Mouse (Mus musculus) Muller cell, postnatal 12 days (primary cell): Measurements from ENCODE around the gene Lypd6b.

ENCODE experiments used
- DNase-seq: peaks from one replicate; pipeline ENCODE4 v3.0.0-alpha.2; 2015; ENCODE audit errors: inconsistent ontology term

The Lypd6b gene

DNA sequence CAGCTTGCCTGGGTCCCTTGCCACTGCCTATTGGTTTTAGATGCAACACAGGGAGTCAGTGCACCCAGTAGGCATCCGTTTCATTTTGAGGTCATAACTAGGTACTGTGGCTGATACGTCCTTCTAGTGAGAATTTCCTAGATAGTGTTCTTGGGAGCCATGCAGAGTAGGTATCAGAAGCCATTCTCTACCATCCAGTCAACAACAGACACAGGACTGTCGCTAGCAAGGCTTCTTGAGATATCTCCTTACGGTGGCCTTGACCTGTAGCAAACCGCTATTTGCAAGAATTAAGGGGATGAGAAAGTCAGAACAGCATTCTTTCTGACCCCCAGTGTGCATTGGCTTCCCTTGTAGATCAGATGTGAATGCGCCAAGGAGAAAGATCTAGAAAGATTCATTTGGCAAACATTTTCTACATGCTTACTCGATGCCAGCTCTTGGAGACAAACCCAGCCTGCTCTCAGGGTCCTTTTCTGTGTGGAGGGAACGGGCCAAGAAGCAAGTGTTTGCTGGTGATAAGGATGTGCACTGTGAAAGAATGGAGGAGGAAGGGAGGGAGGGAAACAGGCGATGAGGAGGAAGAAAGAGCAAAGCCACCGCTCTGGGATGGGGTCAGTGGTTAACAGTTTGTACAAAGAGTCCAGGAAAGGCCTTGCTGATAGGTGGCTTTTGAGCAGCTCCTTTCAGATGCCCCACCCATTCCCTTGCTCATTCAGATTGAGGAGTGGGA is 82.5 kb downstream of the Lypd6b start:
- DNase-seq = no peak

- DNase-seq = no peak
Observed at GRCm38 (mm10) chr2:49871012-49871411, 83.5 kb downstream of the Lypd6b start.

- DNase-seq = no peak
Observed at GRCm38 (mm10) chr2:49880507-49880906, 93.0 kb downstream of the Lypd6b start.

DNA sequence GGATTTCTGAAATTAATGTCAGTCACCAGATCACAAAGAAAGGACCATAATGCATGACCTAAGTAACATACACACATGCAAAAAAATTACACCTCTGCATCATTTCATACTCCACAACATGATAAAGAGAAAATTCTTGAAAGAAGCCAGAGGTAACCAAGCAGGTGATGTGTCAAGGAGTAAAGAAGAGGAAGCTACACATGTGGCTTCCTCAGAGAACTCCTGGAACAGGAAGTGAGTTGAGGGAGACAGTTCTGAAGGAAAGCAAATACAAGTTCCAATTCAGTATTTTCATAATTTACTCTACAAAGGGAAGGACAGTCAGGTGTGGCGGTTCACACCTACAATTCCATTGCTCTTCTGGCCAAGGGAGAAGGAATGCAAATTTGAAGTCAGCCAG is 93.5 kb downstream of the Lypd6b start:
- no peak for DNase-seq

- DNase-seq = peak; percentile 81
Observed at GRCm38 (mm10) chr2:49882461-49882860, 95.0 kb downstream of the Lypd6b start.

- DNase-seq = no peak
Observed at GRCm38 (mm10) chr2:49883990-49884389, 96.5 kb downstream of the Lypd6b start.

DNA sequence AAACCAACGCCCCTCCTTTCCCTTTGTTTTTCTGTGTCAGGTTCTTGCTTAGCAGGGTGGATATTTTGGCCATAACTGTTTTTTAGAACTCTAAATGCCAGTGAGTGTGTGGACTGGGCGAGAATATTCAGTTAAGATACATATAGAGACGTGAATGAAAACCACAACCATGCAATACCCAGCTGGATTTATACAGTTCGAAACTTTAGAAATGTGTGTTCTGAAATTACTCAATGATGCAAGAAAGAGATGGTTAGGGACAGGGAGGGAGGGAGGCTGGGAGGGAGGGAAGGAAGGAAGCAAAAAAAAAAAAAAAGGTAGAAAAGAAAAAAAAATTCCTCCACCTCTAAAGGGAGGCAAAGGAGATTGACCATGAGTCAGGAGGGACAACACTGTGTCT is 98.7 kb downstream of the Lypd6b start:
- DNase-seq = no peak

- DNase-seq = no peak
Observed at GRCm38 (mm10) chr2:49888346-49888745, 100.9 kb downstream of the Lypd6b start.

DNA sequence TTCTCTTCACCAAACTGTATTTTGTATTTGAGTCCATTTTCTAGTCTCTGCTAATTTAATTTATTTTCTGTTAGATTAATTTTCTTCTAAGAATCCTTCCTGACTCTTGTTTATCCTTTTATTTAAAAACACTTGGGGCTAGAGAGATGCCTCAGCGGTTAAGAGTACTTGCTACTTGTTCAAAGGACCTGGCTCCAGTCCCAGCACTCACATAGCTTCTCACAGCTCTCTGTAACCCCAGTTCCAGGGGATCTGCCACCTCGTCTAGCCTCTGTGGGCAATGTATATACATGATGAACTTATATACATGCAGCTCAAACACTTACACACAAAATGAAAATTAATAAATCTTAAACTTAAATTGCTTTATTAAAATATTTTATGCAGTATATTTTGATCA is 103.2 kb downstream of the Lypd6b start:
- no peak for DNase-seq

DNA sequence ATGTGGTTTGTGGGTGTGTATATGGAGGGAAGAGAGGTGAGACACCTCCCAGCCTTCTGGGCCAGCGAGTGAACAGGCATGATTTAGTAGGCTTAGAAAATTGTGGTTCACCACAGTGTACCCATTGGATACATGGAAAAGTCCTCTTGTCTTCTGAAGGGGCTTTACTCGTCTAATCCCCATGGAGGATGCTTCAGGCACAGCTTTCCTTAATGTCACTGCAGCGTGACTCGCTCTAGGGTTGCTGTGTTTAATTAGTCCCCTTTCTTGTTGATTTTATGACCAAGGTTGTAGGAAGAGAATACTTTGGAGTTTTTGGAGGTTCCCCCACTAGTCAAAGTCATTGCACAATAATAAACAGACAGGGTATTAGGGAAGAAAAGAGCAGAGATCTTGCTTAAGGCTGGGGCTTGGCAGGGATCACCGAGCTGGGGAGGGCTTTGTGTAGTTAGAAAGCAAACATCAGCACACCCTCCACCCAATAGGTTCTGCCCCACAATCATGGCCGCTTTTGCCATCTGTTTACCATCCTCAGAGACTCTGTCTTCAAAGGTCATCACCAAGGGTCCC is 122.4 kb downstream of the Lypd6b start:
- no peak for DNase-seq

DNA sequence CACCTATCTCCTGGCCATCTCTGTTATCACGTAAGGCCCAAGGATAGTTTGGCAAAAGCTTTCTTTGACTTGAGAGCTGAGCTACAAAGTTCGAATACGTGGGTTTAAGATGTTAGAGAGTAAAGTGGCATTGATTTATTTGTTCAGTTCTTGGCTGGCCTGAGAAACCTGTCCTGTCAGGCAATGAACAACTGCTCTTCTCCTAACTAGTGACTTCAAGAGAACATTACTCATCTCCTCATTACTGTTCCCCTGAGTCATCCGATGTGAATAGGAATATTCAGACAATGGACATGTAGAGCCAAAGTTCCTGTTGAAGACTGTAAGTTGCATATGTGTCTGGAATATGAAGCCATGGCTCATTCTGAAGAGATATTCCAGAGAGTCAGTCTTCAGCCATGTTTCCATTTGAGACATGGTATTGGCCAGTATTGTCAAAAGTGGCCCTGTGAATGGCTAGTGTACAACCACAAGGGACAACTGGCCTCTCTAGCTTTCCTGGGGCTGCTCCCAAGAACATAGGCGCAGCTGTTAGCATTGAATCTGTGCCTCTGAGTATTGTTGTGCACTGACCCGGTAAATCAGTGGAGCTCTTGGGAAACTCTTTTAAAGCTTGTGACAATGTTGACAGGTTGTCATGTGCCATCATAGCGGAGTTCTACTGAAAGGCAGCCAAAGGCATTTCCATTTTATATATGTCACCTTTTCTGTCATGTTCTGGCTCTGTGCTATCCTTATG is 124.0 kb downstream of the Lypd6b start:
- DNase-seq = peak; percentile 83

DNA sequence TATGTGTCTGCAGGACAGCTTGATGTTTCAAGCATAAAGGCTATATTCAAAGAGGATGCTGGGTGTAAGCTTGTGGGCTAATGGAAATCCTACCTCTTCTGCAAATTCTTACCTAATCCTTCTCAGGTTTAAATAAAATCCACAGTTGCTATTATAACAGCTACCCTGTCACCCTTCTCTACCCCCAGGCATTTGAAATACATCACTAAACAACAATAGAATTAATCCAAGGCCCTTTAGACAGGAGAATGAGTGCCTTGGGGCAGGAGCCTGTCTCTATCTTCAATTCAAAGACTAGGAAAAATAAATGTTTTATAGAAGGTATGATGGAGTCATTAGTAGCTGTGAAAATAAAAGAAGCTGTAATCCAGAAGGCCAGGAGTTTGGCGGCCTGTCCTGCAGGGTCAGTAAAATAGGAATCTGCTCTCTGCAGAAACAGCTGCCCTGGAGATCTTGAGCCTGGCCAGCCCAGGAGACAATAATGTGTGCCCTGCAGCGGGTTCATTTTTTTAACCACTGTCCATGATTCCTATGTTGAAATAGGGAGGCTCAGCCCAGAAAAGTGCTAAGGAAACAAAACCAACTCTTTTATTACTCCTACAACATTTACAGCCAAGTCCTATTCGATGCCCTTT is 124.9 kb downstream of the Lypd6b start:
- no peak for DNase-seq

DNA sequence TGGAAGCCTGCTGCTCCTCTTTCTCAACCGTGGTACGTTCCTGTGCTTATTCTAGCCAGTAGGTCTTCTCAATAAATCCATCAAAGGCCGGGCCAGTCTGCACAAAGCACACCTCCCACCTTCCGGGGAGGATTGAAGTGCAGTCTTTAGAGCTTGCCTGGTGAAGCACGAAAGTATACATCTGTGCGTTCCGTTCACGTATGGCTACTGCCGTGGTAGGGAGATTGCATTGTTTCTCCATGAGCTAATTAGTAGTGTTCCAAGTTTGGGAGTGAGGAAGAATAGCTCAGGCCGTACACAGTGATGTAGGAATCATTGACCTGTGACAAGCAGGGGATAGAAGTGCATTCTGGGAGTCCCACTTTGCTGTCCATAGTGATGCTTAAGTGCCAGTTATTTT is 130.0 kb downstream of the Lypd6b start:
- no peak for DNase-seq

GRCm38 (mm10) chr2:49918132-49918531 is 130.6 kb downstream of the Lypd6b start:
- no peak for DNase-seq

- DNase-seq = no peak
Observed at GRCm38 (mm10) chr2:49918692-49919091, 131.2 kb downstream of the Lypd6b start.

- no peak for DNase-seq
Observed at GRCm38 (mm10) chr2:49921948-49922347, 134.5 kb downstream of the Lypd6b start.

DNA sequence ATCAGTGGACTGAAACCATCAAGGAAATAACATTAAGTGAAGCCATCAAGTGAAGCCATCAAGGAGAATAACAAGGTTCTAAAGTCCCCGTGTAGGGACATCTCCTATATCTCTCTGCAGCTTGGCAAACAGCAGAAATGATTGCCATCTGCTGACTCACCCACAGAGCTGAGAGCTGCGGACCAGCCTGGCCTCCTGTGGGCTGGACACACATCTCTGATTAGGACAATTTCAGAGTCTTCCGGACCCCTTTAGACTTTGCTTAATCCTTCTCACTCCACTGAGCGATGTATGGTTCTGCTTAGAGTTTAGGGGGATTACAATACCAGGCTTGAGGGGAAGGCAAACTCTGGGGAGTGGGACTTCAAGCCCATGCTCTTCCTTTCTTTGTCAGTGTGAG is 135.3 kb downstream of the Lypd6b start:
- DNase-seq = no peak

- no peak for DNase-seq
Observed at GRCm38 (mm10) chr2:49926186-49926585, 138.7 kb downstream of the Lypd6b start.

DNA sequence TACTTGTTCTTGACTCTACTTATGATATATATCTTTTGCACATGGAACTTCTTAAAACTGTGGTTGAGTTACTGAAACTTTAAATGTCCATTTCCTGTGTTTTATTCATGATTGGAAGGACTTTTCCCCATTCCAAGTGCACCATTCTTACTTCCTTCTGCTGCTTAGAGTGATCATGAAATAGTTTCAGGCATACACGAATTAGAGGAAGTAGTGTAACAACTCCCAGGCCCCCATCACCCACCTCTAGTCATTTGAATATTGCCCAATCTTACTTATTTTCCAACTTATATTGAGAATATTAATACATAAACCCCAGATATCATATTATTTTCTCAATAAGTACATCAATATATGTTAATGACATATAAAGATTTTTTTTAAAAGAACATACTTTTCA is 139.9 kb downstream of the Lypd6b start:
- DNase-seq = no peak

DNA sequence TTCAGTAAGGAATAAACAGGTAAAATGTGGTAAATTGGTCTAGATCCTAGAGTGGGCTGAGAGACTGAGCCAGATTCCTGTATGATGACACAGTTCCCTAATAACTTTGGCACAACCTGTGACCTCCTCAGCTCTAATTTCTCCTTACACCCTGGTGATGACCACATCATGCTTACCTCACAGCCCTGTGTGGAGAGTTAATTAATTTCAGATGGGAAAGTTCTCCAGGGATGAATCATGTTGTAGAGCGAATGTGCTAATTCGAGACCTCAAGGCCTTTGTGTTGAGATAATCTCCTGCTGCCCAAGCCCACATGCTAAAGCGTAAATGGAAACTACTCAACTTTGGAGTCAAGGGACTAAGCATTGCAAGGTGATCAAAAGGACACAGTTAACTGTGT is 142.4 kb downstream of the Lypd6b start:
- peak; percentile 86 for DNase-seq

GRCm38 (mm10) chr2:49937621-49938020 is 150.1 kb downstream of the Lypd6b start:
- peak; percentile 26 for DNase-seq

DNA sequence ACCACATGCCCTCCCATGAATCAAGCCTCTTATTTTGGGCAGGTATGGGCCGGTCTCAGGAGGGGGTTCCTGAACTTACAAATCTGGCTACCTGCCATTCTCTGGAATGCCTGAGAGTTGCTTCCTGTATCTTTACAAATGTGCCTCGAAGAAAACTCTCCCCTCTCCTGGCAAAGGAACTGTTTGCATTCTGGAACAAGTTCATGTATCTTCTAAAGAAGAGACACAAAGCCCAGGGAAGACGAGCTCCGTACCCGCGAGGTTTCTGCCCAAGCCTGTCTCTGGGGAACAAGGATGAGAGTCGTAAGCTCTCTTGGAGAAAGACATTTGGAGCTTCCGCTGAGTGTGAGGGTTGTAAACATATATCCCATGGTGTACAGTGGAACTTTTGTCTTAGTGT is 150.8 kb downstream of the Lypd6b start:
- no peak for DNase-seq

DNA sequence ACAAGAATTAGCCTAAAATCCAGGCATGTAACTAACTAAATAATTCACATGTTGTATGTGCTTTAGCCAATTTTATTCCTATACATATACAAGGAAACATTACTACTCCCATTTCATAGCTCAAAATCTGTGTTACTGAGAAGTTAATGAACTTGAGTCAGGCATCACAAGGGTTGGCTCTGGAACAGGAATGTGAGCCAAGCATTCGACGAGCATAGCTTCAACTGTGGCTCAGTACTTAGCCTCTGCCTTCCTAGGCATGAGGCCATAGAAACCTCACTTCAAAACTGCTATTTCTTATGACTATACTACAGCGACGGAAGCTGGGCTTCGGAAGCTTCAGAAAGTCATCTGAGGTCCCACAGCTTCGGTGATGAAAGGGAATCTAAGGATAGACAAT is 152.9 kb downstream of the Lypd6b start:
- peak; percentile 64 for DNase-seq
